Mouse (Mus musculus): ENCODE data around the gene Aqp6. TPM values are rescaled to one million over a fixed set of nuclear protein-coding genes. Genes with fewer than 3 reads are reported as not detected.

Gene Aqp6
- polyA plus RNA-seq (2012; rRNA removed): 0.03 and 0.07 TPM in 2 replicates

GRCm38 (mm10) chr15:99600986-99601822 is at the start of gene Aqp6:
Aqp6 (plus strand) TSS chr15:99601400.
- DNase-seq (ENCODE audit: low spot score): no peak

- DNase-seq (ENCODE audit: low spot score): no peak
Observed at GRCm38 (mm10) chr15:99553767-99554166, 47.4 kb upstream of the Aqp6 start.

- DNase-seq (ENCODE audit: low spot score): no peak
Observed at GRCm38 (mm10) chr15:99558947-99559346, 42.3 kb upstream of the Aqp6 start.

GRCm38 (mm10) chr15:99560246-99560645 is 41.0 kb upstream of the Aqp6 start:
- no peak for DNase-seq (ENCODE audit: low spot score)

- no peak for DNase-seq (ENCODE audit: low spot score)
Observed at GRCm38 (mm10) chr15:99567371-99567770, 33.8 kb upstream of the Aqp6 start.

GRCm38 (mm10) chr15:99568682-99569081 is 32.5 kb upstream of the Aqp6 start:
- DNase-seq (ENCODE audit: low spot score): no peak

- no peak for DNase-seq (ENCODE audit: low spot score)
Observed at GRCm38 (mm10) chr15:99569123-99569522, 32.1 kb upstream of the Aqp6 start.

GRCm38 (mm10) chr15:99578802-99579485 is 22.3 kb upstream of the Aqp6 start, which contains the start of gene Aqp2:
Aqp2 (plus strand) TSS chr15:99579055.
- DNase-seq (ENCODE audit: low spot score): no peak

GRCm38 (mm10) chr15:99583463-99584344 is 17.5 kb upstream of the Aqp6 start:
- DNase-seq (ENCODE audit: low spot score): peak; percentile 39

GRCm38 (mm10) chr15:99584407-99585202 is 16.6 kb upstream of the Aqp6 start:
- DNase-seq (ENCODE audit: low spot score): peak; percentile 36

GRCm38 (mm10) chr15:99585741-99586140 is 15.5 kb upstream of the Aqp6 start:
- no peak for DNase-seq (ENCODE audit: low spot score)

- DNase-seq (ENCODE audit: low spot score): no peak
Observed at GRCm38 (mm10) chr15:99586525-99586924, 14.7 kb upstream of the Aqp6 start.

GRCm38 (mm10) chr15:99589237-99589636 is 12.0 kb upstream of the Aqp6 start:
- no peak for DNase-seq (ENCODE audit: low spot score)

- DNase-seq (ENCODE audit: low spot score): no peak
Observed at GRCm38 (mm10) chr15:99589704-99590103, 11.5 kb upstream of the Aqp6 start.

- no peak for DNase-seq (ENCODE audit: low spot score)
Observed at GRCm38 (mm10) chr15:99590429-99591084, 10.6 kb upstream of the Aqp6 start, which contains the start of gene Aqp5. Aqp5 (plus strand) TSS chr15:99590782.

- DNase-seq (ENCODE audit: low spot score): no peak
Observed at GRCm38 (mm10) chr15:99592177-99592576, 9.0 kb upstream of the Aqp6 start.

GRCm38 (mm10) chr15:99592877-99593276 is 8.3 kb upstream of the Aqp6 start:
- DNase-seq (ENCODE audit: low spot score): no peak

- no peak for DNase-seq (ENCODE audit: low spot score)
Observed at GRCm38 (mm10) chr15:99594951-99595350, 6.2 kb upstream of the Aqp6 start.

GRCm38 (mm10) chr15:99596056-99596687 is 5.0 kb upstream of the Aqp6 start:
- peak; percentile 66 for DNase-seq (ENCODE audit: low spot score)

- no peak for DNase-seq (ENCODE audit: low spot score)
Observed at GRCm38 (mm10) chr15:99596841-99597240, 4.4 kb upstream of the Aqp6 start.
